Mouse (Mus musculus) cerebral cortex, adult 2 months (tissue): ENCODE results near the gene Nr2c2ap.

Experiments used
- WGBS: fragments of 180-500 bp; shearing (Covaris S2); methylation state at CpG from one replicate; pipeline ENCODE4 v1.1.7; 2018; 5-methylcytosine and 5-hydroxymethylcytosine counted together

The Nr2c2ap gene

DNA sequence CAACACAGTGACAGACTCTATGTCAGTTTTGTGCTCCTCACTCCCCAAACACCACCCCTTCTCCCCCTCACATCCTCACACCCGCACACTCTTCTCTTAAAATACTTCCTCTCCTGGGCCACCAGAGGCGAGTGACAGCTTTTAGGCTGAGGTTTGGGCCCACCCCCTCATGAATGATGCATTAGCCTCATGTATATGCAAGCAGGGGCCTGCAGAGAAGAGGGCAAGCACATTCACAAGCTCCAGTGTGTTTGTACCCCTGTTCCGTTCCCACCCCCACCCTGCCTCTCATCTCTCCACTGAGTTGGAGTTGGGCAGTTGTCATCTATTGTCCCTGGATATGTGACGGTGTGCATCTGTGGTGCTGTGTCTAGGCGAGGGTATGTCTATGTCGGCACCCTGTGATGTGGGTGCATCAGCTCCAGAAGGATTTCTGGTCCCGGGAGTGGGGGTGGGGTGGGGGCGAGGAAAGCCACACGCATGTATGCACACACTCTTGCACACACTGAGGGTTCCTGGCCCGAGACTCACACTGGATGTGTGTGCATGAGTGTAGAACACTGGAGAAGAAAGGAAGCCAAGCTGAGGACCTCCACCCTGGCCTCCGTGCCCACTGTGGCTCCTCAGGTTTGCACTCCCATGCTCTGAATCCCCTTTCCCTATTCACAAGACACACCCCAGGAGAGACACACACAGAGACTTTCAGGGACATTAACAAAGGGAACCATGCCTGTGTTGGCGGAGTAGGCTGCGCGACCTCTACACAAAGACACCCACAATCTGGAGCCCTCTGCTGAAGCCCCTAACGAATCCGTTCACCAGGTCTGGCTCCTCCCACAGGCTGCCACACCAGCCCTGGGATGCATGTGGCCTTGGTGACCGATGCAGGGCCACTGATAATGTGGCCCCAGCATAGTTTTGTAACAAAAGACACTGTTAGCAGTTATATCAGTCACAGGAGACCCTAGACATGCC, 12.1 kb upstream of the Nr2c2ap start:
- WGBS = 4% methylated on average over 17 of the region's 17 CpGs

DNA sequence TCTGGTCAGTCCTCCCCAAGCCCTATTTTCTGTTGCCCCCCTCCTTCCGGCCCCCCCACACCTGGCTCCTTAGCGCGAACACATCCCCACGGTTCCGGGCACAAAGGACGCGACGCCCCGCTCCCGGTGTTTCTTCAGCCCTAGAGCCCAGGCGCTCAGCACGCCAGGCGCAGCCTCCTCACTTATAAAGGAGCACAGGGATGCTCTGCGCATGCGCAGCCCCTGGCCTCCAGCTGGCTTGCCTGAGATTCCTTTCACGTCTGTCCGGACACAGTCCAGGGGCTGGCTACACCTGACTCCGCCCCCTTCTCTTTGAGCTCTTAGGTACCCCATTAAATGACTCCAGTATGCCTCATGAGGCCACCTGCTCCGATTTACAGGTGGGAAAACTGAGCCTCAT, 10.5 kb upstream of the Nr2c2ap start, which contains the start of gene Ncan:
Gene Ncan, minus strand, starts transcription at position 207 of the 400 bp plus-strand sequence.
- under 1% methylated on average over 19 of the region's 19 CpGs for WGBS

DNA sequence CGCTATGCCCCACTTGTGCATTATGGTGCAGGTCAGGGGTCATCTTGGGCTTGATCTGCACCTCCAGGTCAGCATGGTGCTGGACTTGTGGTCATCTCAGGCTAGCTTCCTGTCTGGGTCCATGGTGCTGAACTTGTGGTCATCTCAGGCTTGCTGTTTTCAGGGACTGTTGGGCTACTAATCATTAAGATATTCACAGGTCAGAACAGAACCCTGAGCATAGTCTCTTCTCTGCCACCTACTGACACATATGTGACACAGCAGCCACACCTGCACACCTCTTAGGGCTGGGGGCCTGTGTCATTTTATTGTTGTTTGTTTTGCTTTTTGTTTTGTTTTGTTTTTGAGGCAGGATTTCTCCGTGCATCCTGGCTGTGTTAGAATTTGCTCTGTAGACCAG, 8.3 kb upstream of the Nr2c2ap start:
- 67% methylated on average over 2 of the region's 2 CpGs for WGBS

DNA sequence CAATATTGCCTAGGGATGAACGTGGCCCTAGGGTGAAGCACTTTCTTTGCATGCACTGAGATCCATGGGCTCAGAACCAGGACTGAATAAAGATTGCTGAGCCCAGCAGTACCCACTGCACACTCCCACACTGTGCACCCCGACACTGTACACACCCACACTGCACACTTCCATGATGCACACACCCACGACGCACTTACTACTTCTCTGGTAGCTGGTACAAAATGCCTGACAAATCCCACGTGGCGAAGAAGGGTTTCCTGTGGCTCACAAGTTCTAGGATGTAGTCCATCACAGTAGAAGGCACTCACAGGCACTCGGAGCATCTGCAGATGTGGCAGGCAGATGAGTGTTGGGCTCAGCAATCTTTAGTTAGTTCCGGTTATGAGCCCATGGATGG, 6.1 kb upstream of the Nr2c2ap start:
- WGBS = 51% methylated on average over 8 of the region's 8 CpGs

DNA sequence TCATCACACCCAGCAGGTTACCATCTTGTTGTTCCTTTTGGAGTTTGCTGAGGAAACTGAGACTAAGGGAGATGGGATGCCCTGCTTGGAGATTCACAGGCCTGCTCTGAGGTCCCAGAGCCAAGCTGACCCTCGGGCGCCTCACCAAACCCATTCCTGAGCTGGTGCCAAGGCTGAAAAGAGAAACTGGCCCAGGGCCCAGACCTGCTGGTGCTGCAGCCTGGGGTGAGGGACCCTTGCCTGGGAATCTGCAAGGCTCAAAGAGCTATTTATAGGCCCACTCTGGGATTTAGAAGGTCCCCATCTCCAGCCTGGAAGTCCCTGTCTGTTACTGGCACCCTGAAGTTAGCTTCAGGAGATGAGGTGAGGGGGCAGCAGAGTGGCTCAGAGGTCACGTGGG, 2.7 kb upstream of the Nr2c2ap start:
- WGBS = 50% methylated on average over 3 of the region's 3 CpGs

DNA sequence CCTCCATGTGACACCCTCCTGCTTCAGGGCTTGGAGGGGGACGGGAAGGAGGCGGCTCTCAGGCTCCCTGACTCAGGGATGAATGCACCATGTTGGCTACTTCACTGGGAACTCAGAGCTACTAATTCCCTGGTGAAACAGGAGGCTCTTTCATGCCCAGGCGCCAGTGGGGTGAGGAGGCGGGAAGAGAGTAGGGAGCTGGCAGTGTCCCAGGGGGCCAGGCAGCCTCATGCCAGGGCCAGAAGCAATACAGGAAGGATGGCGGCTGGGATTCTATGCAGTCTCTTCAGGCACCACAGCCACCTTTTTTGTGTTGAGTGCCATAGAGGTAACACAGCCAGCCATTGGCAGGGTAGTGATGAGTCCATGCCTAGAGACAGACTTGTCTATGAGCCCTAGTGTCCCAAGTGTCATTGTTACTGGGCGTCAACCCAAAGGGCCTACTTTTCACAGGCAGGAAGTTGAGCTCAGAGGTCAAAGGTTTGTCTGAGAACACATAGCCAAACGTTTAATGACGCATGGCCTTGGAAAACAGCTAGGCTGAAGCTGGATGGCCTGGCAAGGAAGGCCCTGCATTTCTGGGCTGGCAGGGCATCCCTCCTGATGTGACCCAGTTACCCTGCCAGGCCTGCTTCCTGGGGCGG, 1.7 kb upstream of the Nr2c2ap start:
- WGBS = 39% methylated on average over 9 of the region's 9 CpGs

DNA sequence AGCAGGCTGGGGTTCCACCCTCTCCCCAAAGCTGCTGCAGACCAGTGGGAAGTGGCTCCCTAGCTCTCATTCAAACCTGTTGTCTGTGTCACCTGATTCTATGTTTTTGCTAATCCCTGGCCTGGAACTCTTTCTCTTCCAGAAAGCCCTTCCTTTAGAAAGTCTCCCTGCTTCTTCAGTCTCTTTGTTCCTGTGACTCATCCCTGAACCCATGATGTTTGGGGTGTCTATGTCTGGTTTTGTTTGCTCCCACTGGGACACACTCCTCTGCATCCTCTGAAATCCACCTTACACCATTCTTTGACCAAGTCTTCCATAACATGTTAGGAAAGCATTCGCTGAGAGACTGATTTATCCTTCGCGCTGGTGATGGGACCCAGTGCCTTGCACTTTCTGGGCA, 1.1 kb upstream of the Nr2c2ap start:
- 70% methylated on average over 3 of the region's 3 CpGs for WGBS

DNA sequence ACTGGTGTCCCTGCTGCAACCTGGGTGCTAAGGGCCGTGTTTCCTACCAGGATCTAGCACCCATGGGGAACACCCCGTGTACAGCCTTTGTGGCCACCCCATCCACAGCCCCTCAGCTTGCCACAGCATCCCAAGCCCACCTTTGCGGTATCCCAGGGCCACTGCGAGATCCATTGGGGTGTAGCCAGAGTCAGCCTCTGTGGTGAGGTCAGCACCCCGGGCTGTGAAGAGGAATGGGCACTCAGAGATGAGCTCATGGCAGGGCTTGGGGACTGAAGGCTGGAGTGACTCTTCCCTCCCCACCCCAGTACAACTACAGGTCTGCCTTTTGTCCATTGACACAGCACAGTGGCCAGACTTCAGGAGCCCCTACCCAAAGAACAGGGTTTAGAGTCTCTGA, 3.0 kb downstream of the Nr2c2ap start:
- WGBS = 91% methylated on average over 5 of the region's 5 CpGs

DNA sequence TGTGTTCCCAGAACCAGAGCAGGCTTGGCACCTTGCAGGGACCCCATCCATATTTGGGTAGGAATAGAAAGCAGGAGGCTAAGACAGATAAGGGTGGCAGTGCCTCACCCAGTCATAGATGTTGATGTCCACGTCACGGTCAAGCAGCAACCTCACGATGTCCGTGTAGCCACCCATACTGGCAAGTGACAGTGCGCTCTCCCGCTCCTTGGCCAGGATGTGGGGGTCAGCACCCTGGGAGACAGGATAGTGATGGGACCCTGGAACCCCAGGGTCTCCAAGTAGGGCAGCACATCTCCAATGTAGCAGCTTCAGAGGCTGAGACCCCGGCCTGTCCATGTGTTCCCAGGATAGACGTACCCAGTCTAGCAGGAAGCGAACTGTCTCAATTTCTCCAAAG, 3.8 kb downstream of the Nr2c2ap start:
- 92% methylated on average over 9 of the region's 9 CpGs for WGBS

DNA sequence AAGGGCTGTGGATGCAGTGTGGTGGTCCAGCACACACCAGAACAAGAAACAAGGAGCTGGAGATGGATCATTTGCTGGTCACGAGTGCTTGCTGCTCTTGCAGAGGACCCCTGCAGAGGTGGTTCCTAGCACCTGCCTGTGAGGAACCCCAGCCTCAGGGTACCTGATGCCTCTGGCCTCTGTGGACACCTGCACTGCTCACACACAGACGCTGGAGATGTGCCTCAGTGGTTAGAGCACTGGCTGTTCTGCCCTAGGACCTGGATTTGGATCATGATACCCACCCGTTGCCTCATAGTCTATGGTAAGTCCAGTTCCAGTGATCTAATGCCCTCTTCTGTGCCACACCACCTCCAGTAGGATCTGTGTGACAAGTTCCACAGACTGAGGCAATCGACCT, 5.5 kb downstream of the Nr2c2ap start:
- 81% methylated on average over 4 of the region's 4 CpGs for WGBS

DNA sequence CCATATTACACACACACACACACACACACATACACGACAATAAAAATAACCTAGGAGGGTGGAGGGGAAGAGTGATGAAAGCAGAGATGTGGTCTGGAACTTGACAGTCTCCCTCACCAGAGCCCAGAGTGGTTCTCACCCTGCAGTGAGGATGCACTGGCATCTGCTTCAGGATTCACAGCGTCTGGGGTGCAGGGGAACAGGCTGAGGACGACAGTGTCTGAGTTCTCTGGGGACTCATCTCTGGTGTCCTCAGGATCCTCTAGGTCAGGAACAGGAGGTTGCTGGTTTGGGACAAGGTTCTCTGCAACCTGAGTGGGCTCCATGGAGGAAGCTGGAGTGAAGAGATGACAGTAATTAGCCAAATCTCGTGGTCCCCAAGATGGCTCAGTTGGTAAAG, 6.8 kb downstream of the Nr2c2ap start:
- WGBS = 67% methylated on average over 4 of the region's 4 CpGs

DNA sequence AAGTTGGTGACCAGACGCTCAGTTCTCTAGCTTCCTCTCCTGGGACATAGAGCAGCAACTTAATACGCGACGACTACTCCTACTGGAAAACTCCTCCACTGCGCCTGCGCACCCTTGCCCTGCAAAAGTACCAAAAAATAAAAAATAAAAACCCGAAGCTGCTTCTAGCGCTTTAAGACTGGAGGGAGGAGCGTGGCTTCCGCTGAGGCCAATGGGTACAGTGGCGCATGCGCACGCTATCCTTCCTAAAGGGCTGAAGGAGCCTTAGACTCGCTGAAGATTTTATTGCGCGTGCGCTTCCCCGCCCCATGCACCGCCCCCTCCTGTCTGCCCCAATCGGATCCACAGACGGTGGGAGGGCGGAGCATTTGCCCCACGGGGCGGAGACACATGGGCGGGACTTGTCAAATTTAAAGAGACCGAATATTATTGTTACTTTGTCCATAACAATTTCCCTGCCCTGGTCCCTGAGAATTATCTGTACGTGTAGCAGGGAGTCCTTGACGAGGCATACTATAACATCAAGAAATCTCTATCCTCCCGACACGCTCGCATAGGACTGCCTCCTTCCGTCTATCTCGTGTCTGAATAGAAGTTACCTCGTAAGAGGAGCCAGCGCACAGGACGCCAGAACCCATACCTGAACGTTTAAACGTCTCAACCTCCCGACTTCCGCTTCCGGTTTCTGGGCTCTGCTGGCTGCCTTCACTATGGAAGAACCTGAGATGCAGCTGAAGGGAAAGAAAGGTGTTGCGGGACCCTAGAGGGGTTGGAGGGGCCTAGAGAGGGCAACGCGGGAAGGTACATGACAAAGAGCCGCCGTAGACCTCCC, 8.1 kb downstream of the Nr2c2ap start, which contains the start of the genes Rfxank, Borcs8 and Mef2b:
Gene Rfxank, minus strand, starts transcription at position 129 of the 832 bp plus-strand sequence.
Gene Borcs8, plus strand, starts transcription at position 474 of the 832 bp plus-strand sequence.
Gene Mef2b, plus strand, starts transcription at position 686 of the 832 bp plus-strand sequence.
- WGBS = under 1% methylated on average over 46 of the region's 46 CpGs

DNA sequence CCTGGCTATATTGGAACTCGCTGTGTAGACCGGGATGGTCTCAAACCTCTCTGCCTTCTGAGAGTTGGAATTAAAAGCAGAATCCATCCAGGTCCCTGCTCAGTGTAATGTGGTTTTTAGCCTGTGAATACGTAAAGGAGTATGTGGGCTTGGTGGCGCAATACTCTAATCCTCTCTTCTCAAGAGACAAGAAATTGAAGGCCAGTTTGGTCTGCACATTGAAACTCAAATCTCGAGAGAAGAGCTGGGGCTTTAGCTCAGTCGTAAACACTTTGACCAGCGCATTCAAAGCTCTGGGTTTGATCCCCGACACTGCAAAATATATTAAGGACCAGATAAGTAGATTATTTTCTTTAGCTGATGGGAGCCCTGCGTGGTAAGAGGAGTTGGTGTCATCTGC, 8.8 kb downstream of the Nr2c2ap start:
- WGBS = 9% methylated on average over 9 of the region's 9 CpGs

DNA sequence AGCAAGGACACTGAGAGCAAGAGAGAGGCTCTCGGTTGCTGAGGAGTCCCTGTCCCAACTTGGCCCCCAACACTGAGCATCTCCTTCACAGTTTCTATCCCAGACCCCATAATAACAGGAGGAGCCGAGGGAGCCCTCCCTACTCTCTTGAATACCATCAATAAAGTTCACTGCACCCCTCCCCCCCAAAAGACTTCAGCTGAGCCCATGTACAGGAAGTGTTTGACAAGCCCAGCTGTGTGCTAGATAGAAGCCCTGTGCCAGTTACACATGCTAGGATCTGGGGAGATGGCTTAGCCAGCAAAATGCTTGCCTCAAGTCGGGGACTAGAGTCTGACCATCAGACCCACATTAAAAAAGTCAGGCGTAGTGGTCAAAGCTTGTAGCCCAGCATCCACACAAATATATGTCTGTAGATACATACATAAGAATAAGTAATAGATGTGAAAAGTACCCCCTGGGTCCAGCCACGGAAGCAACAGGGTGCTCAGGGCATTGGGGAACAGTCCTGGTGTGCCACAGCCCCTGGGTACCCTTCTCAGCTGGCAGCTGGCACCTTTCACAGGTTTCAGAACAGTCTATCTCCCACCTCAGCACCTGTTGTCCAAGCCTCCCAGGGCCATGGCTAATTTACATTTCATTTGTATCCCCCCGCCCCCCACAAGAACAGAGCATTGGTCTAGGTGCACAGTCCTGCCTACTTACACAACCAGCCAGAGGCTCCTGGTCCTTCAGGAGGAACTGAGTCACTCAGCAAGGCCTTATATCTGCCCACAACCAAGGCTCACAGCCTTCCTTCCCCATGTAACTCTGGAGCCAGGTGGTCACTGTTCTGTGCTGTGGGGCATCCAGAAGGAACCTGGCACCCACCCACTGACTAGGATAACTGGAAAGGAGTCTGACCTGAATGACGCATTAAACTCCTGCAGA, 16.8 kb downstream of the Nr2c2ap start:
- 82% methylated on average over 7 of the region's 7 CpGs for WGBS

DNA sequence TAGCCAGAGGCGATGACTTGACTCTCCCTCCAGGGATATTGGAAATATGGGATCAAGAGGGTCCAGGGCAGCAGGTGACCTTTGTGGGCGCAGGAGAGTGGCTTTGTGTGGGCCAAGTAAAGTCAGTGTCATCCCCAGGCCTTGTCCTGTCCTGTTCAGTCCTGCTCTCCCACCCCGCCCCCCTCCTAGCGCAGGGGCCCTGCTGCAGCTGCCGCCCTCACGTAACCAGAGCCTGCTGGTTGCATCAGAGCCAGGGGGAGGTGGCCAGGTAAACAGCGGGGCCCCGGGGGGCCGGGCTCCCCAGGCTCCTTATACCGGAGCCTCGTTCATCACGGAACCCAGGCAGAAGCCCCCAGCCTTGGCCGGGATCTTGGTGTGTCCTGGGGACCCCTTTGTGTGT, 19.0 kb downstream of the Nr2c2ap start:
- WGBS = 22% methylated on average over 13 of the region's 13 CpGs

DNA sequence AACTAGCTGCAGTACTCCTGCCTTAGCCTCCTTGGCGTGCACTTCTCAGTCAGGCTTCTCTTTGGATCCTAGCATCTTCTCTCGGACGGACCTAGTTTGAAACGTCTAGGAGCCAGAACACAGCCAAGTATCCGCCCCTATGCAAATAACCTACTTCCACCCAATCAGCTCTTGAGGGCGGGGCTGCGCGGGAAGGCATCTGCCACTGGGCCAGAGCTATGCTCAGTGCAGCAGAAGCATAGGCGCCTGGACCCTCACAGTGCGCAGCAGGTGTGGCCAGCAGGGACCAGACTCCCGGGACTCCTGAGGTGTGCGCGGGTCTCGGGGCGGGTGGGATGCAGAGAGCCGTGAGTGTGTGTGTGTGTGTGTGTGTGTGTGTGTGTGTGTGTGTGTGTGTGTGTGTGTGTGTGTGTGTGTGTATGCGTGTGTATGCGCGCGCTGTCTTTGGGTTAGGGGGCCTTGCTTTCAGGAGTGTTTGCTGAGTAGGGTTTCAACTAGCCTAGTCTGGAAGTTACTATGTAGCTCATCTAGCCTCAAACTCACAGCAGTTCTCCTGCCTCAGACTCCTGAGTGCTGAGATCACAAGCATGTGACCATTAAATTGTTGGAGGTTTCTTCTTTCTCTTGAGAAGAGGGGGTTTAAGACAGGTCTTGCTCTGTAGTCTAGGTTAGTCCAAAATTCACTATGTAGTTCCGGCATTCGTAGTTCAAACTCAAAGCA, 21.6 kb downstream of the Nr2c2ap start:
- 17% methylated on average over 22 of the region's 22 CpGs for WGBS

DNA sequence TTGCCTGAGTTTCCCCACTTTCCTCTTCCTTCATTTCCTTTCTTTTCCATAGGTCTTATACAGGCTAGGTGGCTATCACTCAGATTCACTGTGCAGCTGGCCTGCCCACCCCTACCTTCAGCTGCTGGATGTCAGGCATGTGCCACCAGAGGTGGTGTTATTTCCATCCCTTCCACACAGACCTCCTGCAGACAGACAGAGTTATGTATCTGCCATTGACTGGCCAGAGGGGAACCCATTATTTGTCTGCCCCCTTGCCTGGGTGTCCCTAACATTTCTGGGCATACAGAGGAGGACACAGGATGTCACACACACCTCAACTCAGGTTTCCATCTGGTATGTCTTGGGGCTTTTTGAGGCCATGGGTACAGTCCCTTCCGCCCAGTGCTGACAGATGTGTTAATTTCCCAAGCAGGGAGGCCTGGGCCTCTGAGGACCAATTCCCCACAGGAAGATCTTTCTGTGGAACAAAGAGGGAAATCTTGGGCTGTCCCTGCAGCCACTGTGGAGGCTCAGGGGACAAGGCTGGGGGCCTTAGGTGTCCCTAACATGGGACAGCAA, 26.2 kb downstream of the Nr2c2ap start:
- WGBS = 94% methylated on average over 1 of the region's 1 CpGs

DNA sequence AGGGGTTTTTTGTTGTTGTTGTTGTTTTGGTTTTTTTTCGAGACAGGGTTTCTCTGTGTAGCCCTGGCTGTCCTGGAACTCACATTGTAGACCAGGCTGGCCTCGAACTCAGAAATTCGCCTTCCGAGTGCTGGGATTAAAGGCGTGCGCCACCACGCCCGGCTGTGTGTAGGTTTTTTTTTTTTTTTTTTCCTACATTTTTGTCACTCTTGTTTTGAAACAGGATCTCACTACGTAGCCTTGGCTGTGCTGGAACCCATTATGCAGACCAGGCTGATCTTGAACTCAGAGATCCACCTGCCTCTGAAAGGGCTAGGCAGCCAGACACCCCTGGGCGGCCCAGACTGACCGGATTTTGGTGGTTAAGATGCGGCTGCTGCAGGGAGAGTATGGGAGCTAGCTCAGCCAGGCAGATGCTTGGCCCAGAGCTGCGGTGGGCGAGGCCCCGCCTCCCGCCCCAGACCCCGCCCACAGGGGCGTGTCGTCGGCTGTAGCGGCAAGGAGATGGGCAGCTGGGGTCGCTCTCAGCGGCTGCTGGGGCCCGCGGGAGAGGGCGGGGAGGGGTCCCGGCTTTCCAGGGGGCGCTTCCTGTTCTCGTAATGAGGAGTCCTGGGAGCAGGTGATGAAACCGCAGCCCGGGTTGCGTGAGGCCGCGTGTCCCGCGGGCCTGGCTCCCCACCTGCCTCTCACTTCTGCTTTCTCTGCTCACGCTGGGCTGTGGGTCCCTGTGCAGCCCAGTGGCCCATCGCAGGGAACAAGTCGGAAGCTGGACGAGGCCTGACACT, 27.1 kb downstream of the Nr2c2ap start:
- 9% methylated on average over 40 of the region's 40 CpGs for WGBS

DNA sequence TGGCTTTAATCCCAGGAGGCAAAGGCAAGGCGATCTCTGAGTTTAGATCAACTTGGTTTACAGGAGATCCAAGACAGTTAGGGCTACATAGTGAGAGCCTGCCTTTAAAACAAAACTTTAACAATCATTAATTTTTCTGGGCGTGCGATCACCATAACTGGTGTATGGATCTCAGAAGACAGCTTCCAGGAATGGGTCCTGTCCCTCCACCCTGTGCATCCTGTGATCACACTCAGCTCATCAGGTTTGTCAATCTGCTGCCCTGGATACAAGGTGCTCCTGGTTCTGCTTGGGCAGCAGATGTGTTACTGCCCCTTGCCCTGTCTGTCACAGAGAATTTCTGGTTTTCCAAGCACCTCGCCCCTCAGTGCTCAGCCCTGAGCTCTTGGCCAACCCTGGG, 28.1 kb downstream of the Nr2c2ap start:
- 93% methylated on average over 4 of the region's 4 CpGs for WGBS
